Mouse (Mus musculus): ENCODE results near the gene Selp. TPM values are rescaled to one million over a fixed set of nuclear protein-coding genes. Genes with fewer than 3 reads are reported as not detected.

Gene Selp
- polyA plus RNA-seq, 1 experiment from 2014 or later, result 1.2 TPM

GRCm38 (mm10) chr1:164098372-164098771 is 16.7 kb upstream of the Selp start:
- no peaks in the 10 kb centered on the region for H3K4me1 ChIP-seq (ENCODE audit: control insufficient read depth, low read depth, low read length)
- no peaks in the 10 kb centered on the region for H3K9me3 ChIP-seq (replicated peaks; ENCODE audit: control insufficient read depth, low read length)

DNA sequence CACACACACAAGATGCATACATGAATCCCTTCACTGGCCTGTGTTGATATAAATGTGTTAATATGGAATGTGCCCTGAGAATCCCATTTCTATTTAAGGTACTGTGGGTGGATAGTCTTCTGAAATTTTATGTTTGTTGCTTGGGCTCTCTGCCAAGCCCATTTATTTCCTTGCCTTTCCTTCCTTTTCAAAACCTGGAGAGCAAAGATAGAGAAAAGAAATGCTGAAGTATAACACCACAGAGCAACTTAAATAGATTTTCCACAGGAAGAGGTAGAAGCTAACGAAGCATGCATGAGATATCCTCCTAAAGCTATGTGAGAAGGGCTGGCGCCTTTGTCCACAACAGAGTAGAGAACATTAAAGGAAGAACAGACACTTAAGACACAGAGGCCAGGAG is 5.3 kb upstream of the Selp start:
- Histone ChIP-seq H3K4me1 (ENCODE audit: control insufficient read depth, low read depth, low read length) (no peaks in the 10 kb centered on the region), H3K27ac (ENCODE audit: low read length) (no peak overlapping the region), H3K36me3 (ENCODE audit: control insufficient read depth, insufficient read depth) (no peaks in the 10 kb centered on the region), H3K27me3 (ENCODE audit: control insufficient read depth, insufficient read depth, low read depth, low read length) (no peaks in the 10 kb centered on the region), H3K4me3 (ENCODE audit: low read depth, low read length) (no peak overlapping the region), H3K9ac (ENCODE audit: low read depth, low read length) (no peak overlapping the region), H3K4me2 (ENCODE audit: low read depth, low read length) (no peak overlapping the region), H3K9me3 (replicated peaks; ENCODE audit: control insufficient read depth, low read length) (no peaks in the 10 kb centered on the region)
- 33% methylated on average over 2 of the region's 2 CpGs for WGBS (ENCODE audit: insufficient replicate concordance)
- ATAC-seq (ENCODE audit: low read depth), result peak; percentile 30; the same call in 1 of the 2 replicates

More at GRCm38 (mm10) chr1:164098372-164098771, 16.7 kb upstream of the Selp start:
- 37% methylated on average over 2 of the region's 2 CpGs for WGBS (ENCODE audit: insufficient replicate concordance)
- Histone ChIP-seq H3K9ac (ENCODE audit: low read depth, low read length) (no peak overlapping the region), H3K36me3 (ENCODE audit: control insufficient read depth, insufficient read depth) (no peaks in the 10 kb centered on the region), H3K27ac (ENCODE audit: low read length) (no peak overlapping the region), H3K4me2 (ENCODE audit: low read depth, low read length) (no peak overlapping the region), H3K27me3 (ENCODE audit: control insufficient read depth, insufficient read depth, low read depth, low read length) (no peaks in the 10 kb centered on the region), H3K4me3 (ENCODE audit: low read depth, low read length) (no peak overlapping the region)
- no peak for ATAC-seq (ENCODE audit: low read depth)

DNA sequence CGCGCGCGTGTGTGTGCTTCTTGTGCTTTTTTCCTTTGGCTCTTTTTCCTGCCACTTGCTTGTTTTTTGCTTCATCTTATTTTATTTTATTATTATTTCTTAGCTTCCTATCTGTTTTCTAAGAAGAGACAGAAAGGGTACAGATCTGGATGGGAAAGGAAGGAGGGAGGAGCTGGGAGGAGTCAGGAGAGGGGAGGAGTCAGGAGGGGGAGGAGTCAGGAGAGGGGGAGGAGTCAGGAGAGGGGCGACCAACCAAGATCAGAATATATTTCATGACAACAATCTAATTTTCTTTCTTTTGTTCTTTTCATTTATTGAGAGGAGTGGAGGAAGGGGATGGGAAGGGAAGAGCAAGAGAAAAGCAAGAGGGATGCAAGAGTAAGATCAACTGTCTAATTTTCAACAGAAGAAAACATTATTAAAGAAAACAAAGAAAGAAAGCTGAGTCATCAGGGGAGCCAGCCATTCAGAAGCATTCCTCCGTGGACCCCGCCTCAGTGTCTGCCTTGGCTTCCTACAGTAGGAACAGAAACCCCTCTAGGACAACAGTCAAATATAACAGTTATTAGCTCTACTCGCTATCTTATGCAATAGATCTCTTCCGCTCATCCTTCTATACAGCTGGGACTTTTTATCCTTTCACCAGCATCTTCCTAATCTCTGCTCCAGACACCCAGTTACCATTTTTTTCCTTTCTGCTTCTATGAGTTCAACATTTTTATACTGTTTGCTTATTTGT is 4.3 kb upstream of the Selp start:
- WGBS (ENCODE audit: insufficient replicate concordance), result 86% methylated on average over 9 of the region's 9 CpGs
- no peak for ATAC-seq (ENCODE audit: low read depth)

GRCm38 (mm10) chr1:164114280-164114679 is 784 bp upstream of the Selp start:
- 64% methylated on average over 5 of the region's 5 CpGs for WGBS (ENCODE audit: insufficient replicate concordance)
- no peak overlapping the region for H3K4me2 ChIP-seq (ENCODE audit: low read depth, low read length)

More for the DNA sequence above, 4.3 kb upstream of the Selp start:
- Histone ChIP-seq H3K27ac (ENCODE audit: low read length) (no peak overlapping the region), H3K4me1 (ENCODE audit: control insufficient read depth, low read depth, low read length) (no peaks in the 10 kb centered on the region), H3K27me3 (ENCODE audit: control insufficient read depth, insufficient read depth, low read depth, low read length) (no peaks in the 10 kb centered on the region), H3K36me3 (ENCODE audit: control insufficient read depth, insufficient read depth) (no peaks in the 10 kb centered on the region), H3K4me3 (ENCODE audit: low read depth, low read length) (no peak overlapping the region), H3K9me3 (replicated peaks; ENCODE audit: control insufficient read depth, low read length) (no peaks in the 10 kb centered on the region), H3K4me2 (ENCODE audit: low read depth, low read length) (no peak overlapping the region), H3K9ac (ENCODE audit: low read depth, low read length) (no peak overlapping the region)

DNA sequence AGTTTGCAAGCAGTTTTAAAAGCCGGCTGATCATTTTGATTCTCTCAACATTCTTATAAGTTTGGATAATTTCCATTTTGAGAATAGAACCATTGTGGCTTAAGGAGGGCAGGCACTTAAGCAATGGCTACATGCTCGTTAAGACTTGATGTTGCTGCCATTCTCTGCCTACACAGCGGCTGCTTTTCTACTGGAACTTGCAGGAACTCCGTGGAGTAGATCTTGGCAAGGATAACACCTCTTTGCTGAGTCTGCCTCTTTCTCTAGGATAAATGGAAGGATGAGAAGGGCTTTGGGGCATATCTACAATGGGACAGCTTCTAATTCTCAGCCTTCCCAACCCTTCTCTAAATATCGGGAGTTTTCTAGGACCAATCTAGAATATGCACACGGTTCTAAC is 583 bp downstream of the Selp start:
- Histone ChIP-seq H3K36me3 (ENCODE audit: control insufficient read depth, insufficient read depth) (no peaks in the 10 kb centered on the region), H3K27me3 (ENCODE audit: control insufficient read depth, insufficient read depth, low read depth, low read length) (no peaks in the 10 kb centered on the region), H3K27ac (ENCODE audit: low read length) (no peak overlapping the region), H3K9ac (ENCODE audit: low read depth, low read length) (no peak overlapping the region), H3K4me1 (ENCODE audit: control insufficient read depth, low read depth, low read length) (no peaks in the 10 kb centered on the region), H3K4me2 (ENCODE audit: low read depth, low read length) (no peak overlapping the region), H3K9me3 (replicated peaks; ENCODE audit: control insufficient read depth, low read length) (no peaks in the 10 kb centered on the region), H3K4me3 (ENCODE audit: low read depth, low read length) (no peak overlapping the region)
- 63% methylated on average over 6 of the region's 6 CpGs for WGBS (ENCODE audit: insufficient replicate concordance)
- no peak for ATAC-seq (ENCODE audit: low read depth)

More at GRCm38 (mm10) chr1:164114280-164114679, 784 bp upstream of the Selp start:
- no peak for ATAC-seq (ENCODE audit: low read depth)
- Histone ChIP-seq H3K27ac (ENCODE audit: low read length) (no peak overlapping the region), H3K9me3 (replicated peaks; ENCODE audit: control insufficient read depth, low read length) (no peaks in the 10 kb centered on the region), H3K9ac (ENCODE audit: low read depth, low read length) (no peak overlapping the region), H3K4me3 (ENCODE audit: low read depth, low read length) (no peak overlapping the region), H3K4me1 (ENCODE audit: control insufficient read depth, low read depth, low read length) (no peaks in the 10 kb centered on the region), H3K27me3 (ENCODE audit: control insufficient read depth, insufficient read depth, low read depth, low read length) (no peaks in the 10 kb centered on the region), H3K36me3 (ENCODE audit: control insufficient read depth, insufficient read depth) (no peaks in the 10 kb centered on the region)

DNA sequence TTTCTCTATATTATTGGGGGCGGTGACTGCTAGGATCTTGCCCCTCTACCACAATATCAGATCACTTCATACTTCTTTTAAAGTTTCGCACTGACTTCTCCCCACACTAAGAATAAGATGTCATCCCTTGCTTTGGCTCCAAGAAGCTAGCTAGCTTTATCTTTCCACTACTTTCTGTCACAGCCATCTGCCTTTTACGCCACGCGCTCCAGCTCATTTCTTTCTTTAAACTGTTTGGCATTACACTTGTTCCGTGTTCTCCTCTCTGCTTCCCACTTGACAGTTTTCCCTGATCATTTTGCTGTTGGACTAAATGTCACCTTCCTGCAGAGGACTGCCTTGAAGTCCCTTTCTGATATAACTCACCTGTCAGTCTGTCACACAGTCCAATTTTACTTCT is 2.8 kb downstream of the Selp start:
- no peak overlapping the region for H3K4me2 ChIP-seq (ENCODE audit: low read depth, low read length)
- WGBS (ENCODE audit: insufficient replicate concordance), result 79% methylated on average over 6 of the region's 6 CpGs
- no peaks in the 10 kb centered on the region for H3K27me3 ChIP-seq (ENCODE audit: control insufficient read depth, insufficient read depth, low read depth, low read length)
- no peak overlapping the region for H3K9ac ChIP-seq (ENCODE audit: low read depth, low read length)
- no peaks in the 10 kb centered on the region for H3K36me3 ChIP-seq (ENCODE audit: control insufficient read depth, insufficient read depth)
- no peak for ATAC-seq (ENCODE audit: low read depth)
- H3K9me3 ChIP-seq (replicated peaks; ENCODE audit: control insufficient read depth, low read length), result no peaks in the 10 kb centered on the region
- H3K4me3 ChIP-seq (ENCODE audit: low read depth, low read length), result no peak overlapping the region
- H3K4me1 ChIP-seq (ENCODE audit: control insufficient read depth, low read depth, low read length), result no peaks in the 10 kb centered on the region
- no peak overlapping the region for H3K27ac ChIP-seq (ENCODE audit: low read length)

DNA sequence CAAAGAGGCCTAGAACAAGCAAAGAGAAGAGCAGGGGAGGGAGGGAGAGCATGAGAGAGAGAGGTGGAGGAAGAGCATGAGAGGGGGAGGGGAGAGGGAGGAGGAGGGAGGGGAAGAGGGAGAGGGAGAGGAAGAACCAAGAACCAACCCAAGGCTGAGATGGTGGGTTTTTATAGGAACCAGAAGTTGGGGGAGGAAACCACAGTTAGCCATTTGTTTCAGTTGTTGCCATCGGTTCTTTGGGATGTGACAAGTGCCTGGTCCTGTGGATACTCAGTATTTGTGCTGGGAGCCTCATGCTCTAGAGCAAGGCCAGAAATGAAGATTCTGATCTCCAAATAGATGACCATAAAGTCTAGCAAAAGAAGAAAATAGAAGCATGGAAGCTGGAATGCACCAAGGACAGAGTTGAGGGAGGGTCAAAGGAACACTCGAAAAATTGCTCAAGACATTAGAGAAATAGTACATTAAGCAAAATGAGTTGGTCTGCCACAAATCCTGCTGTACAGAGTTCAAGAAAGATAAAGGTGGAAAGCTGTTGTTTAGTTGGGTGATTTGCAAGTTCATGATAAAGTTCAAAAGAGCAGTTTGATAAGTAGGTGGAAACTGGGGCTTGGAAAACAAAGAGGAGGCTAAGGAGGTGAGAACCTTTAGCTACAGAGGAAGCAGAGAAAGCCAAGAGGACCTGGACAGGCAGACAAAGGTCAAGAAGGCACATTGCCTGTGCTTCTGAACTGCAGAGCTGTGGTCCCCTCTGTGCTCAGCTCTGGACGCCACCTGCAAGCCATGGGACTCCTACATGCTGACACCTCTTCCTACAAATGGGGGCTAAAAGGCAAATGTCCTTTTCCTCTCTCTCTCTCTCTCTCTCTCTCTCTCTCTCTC is 5.1 kb downstream of the Selp start:
- Histone ChIP-seq H3K36me3 (ENCODE audit: control insufficient read depth, insufficient read depth) (no peaks in the 10 kb centered on the region), H3K4me1 (ENCODE audit: control insufficient read depth, low read depth, low read length) (no peaks in the 10 kb centered on the region), H3K9me3 (replicated peaks; ENCODE audit: control insufficient read depth, low read length) (no peaks in the 10 kb centered on the region), H3K4me3 (ENCODE audit: low read depth, low read length) (no peak overlapping the region), H3K27ac (ENCODE audit: low read length) (no peak overlapping the region), H3K27me3 (ENCODE audit: control insufficient read depth, insufficient read depth, low read depth, low read length) (no peaks in the 10 kb centered on the region), H3K4me2 (ENCODE audit: low read depth, low read length) (no peak overlapping the region), H3K9ac (ENCODE audit: low read depth, low read length) (no peak overlapping the region)
- 30% methylated on average over 3 of the region's 3 CpGs for WGBS (ENCODE audit: insufficient replicate concordance)
- no peak for ATAC-seq (ENCODE audit: low read depth)

DNA sequence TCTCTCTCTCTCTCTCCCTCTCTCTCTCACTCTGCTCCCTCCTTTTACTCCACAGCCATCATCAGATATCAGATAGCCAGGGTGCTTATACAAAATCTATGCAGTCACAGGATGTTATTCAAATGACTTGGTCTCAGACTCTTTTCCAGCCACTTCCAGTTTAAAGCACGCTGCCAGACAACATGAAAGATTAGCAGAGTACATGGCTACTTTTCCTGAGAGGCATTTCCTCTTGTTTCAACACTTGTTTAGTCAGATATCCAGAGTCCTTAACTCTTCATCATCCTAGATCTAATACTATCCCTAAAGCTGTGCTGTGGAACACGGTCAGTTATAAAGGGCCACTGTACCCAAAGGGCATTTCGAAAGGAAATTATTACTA is 5.7 kb downstream of the Selp start:
- Histone ChIP-seq H3K4me2 (ENCODE audit: low read depth, low read length) (no peak overlapping the region), H3K36me3 (ENCODE audit: control insufficient read depth, insufficient read depth) (no peaks in the 10 kb centered on the region), H3K9ac (ENCODE audit: low read depth, low read length) (no peak overlapping the region), H3K27me3 (ENCODE audit: control insufficient read depth, insufficient read depth, low read depth, low read length) (no peaks in the 10 kb centered on the region), H3K27ac (ENCODE audit: low read length) (no peak overlapping the region), H3K4me3 (ENCODE audit: low read depth, low read length) (no peak overlapping the region), H3K9me3 (replicated peaks; ENCODE audit: control insufficient read depth, low read length) (no peaks in the 10 kb centered on the region), H3K4me1 (ENCODE audit: control insufficient read depth, low read depth, low read length) (no peaks in the 10 kb centered on the region)
- no peak for ATAC-seq (ENCODE audit: low read depth)
- 57% methylated on average over 3 of the region's 3 CpGs for WGBS (ENCODE audit: insufficient replicate concordance)

GRCm38 (mm10) chr1:164123836-164124235 is 8.8 kb downstream of the Selp start:
- ATAC-seq (ENCODE audit: low read depth), result no peak
- Histone ChIP-seq H3K4me1 (ENCODE audit: control insufficient read depth, low read depth, low read length) (no peaks in the 10 kb centered on the region), H3K27ac (ENCODE audit: low read length) (no peak overlapping the region), H3K9me3 (replicated peaks; ENCODE audit: control insufficient read depth, low read length) (no peaks in the 10 kb centered on the region), H3K36me3 (ENCODE audit: control insufficient read depth, insufficient read depth) (no peaks in the 10 kb centered on the region), H3K27me3 (ENCODE audit: control insufficient read depth, insufficient read depth, low read depth, low read length) (no peaks in the 10 kb centered on the region), H3K4me2 (ENCODE audit: low read depth, low read length) (no peak overlapping the region), H3K4me3 (ENCODE audit: low read depth, low read length) (no peak overlapping the region), H3K9ac (ENCODE audit: low read depth, low read length) (no peak overlapping the region)
- 52% methylated on average over 3 of the region's 3 CpGs for WGBS (ENCODE audit: insufficient replicate concordance)
